Mouse (Mus musculus) brain, embryonic 14.5 days (tissue): ENCODE measurements at regions not wholly inside any gene's neighbourhood (a gene's known extent, or its start where the extent isn't known, plus 50 kb on each side); places are given as distances from the start of the nearest gene placed in this dataset.

ENCODE experiments used
- CTCF ChIP-seq: fragments of 200-500 bp; IDR thresholded peaks from 2 replicates; pipeline ENCODE4 v1.5.1; 2012; ENCODE audit warnings: inconsistent platforms, mild to moderate bottlenecking, moderate library complexity, borderline replicate concordance; ENCODE audit not compliant: insufficient read depth, insufficient read length; ENCODE audit errors: extremely low read depth
- POLR2A ChIP-seq: fragments of 200-500 bp; IDR thresholded peaks from 2 replicates; pipeline ENCODE4 v1.6.1; 2012; ENCODE audit warnings: mild to moderate bottlenecking, inconsistent platforms, borderline replicate concordance; ENCODE audit not compliant: poor library complexity, insufficient read depth, insufficient read length, severe bottlenecking; ENCODE audit errors: extremely low read depth

- no peak for TF ChIP-seq CTCF
- TF ChIP-seq POLR2A, result no peak
Observed at GRCm38 (mm10) chr12:21512736-21513135, 95.3 kb upstream of the Ywhaq start.
